Mouse (Mus musculus): ENCODE measurements around the gene Tac4. TPM values are rescaled to one million over a fixed set of nuclear protein-coding genes. Genes with fewer than 3 reads are reported as not detected.

The Tac4 gene
- polyA plus RNA-seq (2014; fragmentation: Nextera tagmentation; extraction: Ambion mirVana), result 0.24 and 0.32 TPM in 2 replicates

DNA sequence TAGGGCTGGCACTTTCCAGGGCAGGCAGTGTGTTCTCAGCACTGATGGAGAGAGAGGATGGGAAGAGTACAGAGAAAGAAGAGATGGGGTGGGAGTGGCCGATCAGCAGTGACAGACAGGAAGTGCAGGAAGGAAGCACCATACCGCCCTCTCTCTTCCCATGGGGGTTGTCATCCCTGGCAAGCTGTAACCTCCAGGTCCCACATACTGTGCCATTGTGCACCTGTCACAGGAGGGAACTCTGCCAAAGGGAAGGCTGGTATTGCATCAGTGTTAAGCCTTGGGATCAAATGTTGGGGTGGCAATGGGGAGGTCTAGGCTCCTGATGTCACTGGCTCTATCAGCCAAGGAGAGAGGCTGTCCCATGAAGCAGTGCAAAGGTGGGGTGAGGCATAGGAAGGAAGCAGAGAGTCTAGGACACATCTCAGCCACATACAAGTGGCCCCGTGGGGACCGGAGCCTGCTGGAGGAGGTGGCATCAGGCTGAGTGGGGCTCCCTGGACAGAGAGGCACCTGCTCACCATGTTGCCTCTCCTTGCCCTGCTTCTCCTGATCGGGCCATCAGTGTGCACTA lies at the start of gene Tac4:
Gene Tac4, plus strand, starts transcription at position 352 of the 574 bp plus-strand sequence.
- whole genome bisulfite sequencing, result 78% methylated on average over 5 of the region's 5 CpGs
- DNase-seq (ENCODE audit: low spot score), result no peak
- no peak within 1 kb of the TSS for H3K9ac ChIP-seq (ENCODE audit: low read length)
- no peak within 1 kb of the TSS for H3K27ac ChIP-seq (ENCODE audit: low read depth, low read length)
- no peak within 1 kb of the TSS for H3K4me3 ChIP-seq (ENCODE audit: low read depth, low read length)
- H3K4me1 ChIP-seq (ENCODE audit: control insufficient read depth, insufficient read depth, low read length), result 0 out of 2 replicates have a peak, but pooled peaks cover 3% of the 10 kb centered on the region
- no peaks in the 10 kb centered on the region for H3K9me3 ChIP-seq (ENCODE audit: control insufficient read depth, low read length)
- H3K4me2 ChIP-seq (ENCODE audit: low read depth), result no peak within 1 kb of the TSS
- H3K36me3 ChIP-seq (ENCODE audit: control insufficient read depth, insufficient read depth, low read length), result no peaks in the 10 kb centered on the region
- ATAC-seq (ENCODE audit: insufficient read depth, low FRiP score, low TSS enrichment), result no peak
- no peaks in the 10 kb centered on the region for H3K27me3 ChIP-seq (ENCODE audit: control insufficient read depth, insufficient read depth, low read length)

DNA sequence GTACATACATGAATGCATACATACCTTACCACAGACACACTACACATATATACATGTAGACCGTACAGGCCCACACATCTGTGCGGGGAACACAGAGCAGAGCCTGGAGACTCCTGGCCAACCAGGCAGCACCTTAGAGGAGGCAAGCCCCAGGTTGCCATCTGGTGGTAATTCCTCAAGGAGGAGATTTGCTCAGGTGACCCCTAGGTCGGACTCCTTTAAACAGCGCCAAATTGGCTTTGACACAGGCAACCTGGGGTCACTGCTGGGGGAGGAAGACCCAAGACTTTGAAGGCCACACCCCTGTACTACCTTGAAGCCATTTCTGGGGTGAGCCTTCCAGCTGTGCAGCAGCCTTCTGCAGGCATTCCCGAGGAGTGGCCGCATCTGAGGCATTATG lies 47.7 kb upstream of the Tac4 start:
- no peak for DNase-seq (ENCODE audit: low spot score)
- Histone ChIP-seq H3K4me3 (ENCODE audit: low read depth, low read length) (no peak overlapping the region), H3K4me2 (ENCODE audit: low read depth) (no peak overlapping the region), H3K4me1 (ENCODE audit: control insufficient read depth, insufficient read depth, low read length) (peaks cover 11% of the 10 kb centered on the region; the same call in 1 of the 2 replicates), H3K36me3 (ENCODE audit: control insufficient read depth, insufficient read depth, low read length) (no peaks in the 10 kb centered on the region), H3K9ac (ENCODE audit: low read length) (no peak overlapping the region), H3K27me3 (ENCODE audit: control insufficient read depth, insufficient read depth, low read length) (0 out of 2 replicates have a peak, but pooled peaks cover 2% of the 10 kb centered on the region), H3K9me3 (ENCODE audit: control insufficient read depth, low read length) (no peaks in the 10 kb centered on the region), H3K27ac (ENCODE audit: low read depth, low read length) (no peak overlapping the region)
- no peak for ATAC-seq (ENCODE audit: insufficient read depth, low FRiP score, low TSS enrichment)
- WGBS, result 26% methylated on average over 6 of the region's 6 CpGs

GRCm38 (mm10) chr11:95214305-95214704 lies 47.0 kb upstream of the Tac4 start:
- Histone ChIP-seq H3K4me1 (ENCODE audit: control insufficient read depth, insufficient read depth, low read length) (peaks cover 11% of the 10 kb centered on the region; the same call in 1 of the 2 replicates), H3K9ac (ENCODE audit: low read length) (no peak overlapping the region), H3K4me2 (ENCODE audit: low read depth) (no peak overlapping the region), H3K27ac (ENCODE audit: low read depth, low read length) (no peak overlapping the region), H3K4me3 (ENCODE audit: low read depth, low read length) (no peak overlapping the region), H3K9me3 (ENCODE audit: control insufficient read depth, low read length) (no peaks in the 10 kb centered on the region), H3K27me3 (ENCODE audit: control insufficient read depth, insufficient read depth, low read length) (0 out of 2 replicates have a peak, but pooled peaks cover 2% of the 10 kb centered on the region), H3K36me3 (ENCODE audit: control insufficient read depth, insufficient read depth, low read length) (no peaks in the 10 kb centered on the region)
- DNase-seq (ENCODE audit: low spot score), result no peak
- 3% methylated on average over 5 of the region's 5 CpGs for WGBS
- ATAC-seq (ENCODE audit: insufficient read depth, low FRiP score, low TSS enrichment), result no peak

DNA sequence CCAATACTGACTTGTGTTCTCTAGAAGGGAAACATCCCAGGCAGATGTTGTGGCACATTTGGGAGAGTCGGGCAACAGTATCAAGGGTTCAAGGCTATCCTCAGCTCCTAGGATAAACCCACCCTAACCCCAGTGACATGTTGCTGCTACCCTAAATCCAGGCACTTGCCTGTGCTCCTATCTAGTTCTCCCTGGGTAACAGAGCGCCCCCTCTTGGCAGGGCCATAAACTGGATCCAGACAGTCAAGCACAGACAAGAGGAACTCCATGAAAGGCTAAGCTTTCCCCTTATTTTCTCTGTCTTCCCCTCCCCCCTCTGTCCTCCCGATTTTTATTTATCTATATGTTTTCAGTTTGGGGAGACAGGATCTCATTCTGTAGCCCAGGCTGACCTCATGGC lies 45.1 kb upstream of the Tac4 start:
- ATAC-seq (ENCODE audit: insufficient read depth, low FRiP score, low TSS enrichment) (no peak), DNase-seq (ENCODE audit: low spot score) (no peak)
- 53% methylated on average over 3 of the region's 3 CpGs for WGBS
- H3K9ac ChIP-seq (ENCODE audit: low read length), result no peak overlapping the region
- 0 out of 2 replicates have a peak, but pooled peaks cover under 1% of the 10 kb centered on the region for H3K27me3 ChIP-seq (ENCODE audit: control insufficient read depth, insufficient read depth, low read length)
- H3K36me3 ChIP-seq (ENCODE audit: control insufficient read depth, insufficient read depth, low read length), result no peaks in the 10 kb centered on the region
- H3K4me3 ChIP-seq (ENCODE audit: low read depth, low read length), result no peak overlapping the region
- H3K9me3 ChIP-seq (ENCODE audit: control insufficient read depth, low read length), result no peaks in the 10 kb centered on the region
- H3K4me2 ChIP-seq (ENCODE audit: low read depth), result no peak overlapping the region
- H3K4me1 ChIP-seq (ENCODE audit: control insufficient read depth, insufficient read depth, low read length), result peaks cover 8% of the 10 kb centered on the region; the same call in 1 of the 2 replicates
- no peak overlapping the region for H3K27ac ChIP-seq (ENCODE audit: low read depth, low read length)

DNA sequence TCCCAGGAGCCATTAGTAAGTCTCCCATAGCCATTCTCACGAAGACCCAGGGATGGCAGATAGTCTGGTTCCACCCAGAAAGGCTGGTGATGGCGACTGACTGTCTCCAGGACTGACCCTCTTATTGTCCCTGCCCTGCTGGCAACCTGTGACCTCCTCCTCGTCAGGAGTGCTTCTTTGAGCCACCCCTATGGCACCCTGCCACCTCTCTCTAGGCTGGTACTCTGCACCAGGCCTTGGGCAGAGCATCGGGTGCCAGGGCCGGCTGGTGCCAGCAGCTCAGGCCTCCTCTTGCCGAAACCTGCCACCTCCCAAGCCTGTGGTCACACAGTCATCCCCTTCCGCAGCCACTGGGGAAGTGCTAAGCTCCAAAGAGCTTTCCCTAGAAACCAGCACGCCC lies 42.2 kb upstream of the Tac4 start:
- WGBS, result 60% methylated on average over 8 of the region's 8 CpGs
- H3K27ac ChIP-seq (ENCODE audit: low read depth, low read length), result no peak overlapping the region
- H3K4me1 ChIP-seq (ENCODE audit: control insufficient read depth, insufficient read depth, low read length), result peaks cover 11% of the 10 kb centered on the region
- H3K27me3 ChIP-seq (ENCODE audit: control insufficient read depth, insufficient read depth, low read length), result peaks cover 16% of the 10 kb centered on the region
- H3K9me3 ChIP-seq (ENCODE audit: control insufficient read depth, low read length), result no peaks in the 10 kb centered on the region
- no peak overlapping the region for H3K4me2 ChIP-seq (ENCODE audit: low read depth)
- H3K4me3 ChIP-seq (ENCODE audit: low read depth, low read length), result no peak overlapping the region
- H3K36me3 ChIP-seq (ENCODE audit: control insufficient read depth, insufficient read depth, low read length), result no peaks in the 10 kb centered on the region
- no peak overlapping the region for H3K9ac ChIP-seq (ENCODE audit: low read length)
- no peak for DNase-seq (ENCODE audit: low spot score)
- ATAC-seq (ENCODE audit: insufficient read depth, low FRiP score, low TSS enrichment), result no peak

GRCm38 (mm10) chr11:95223473-95223872 lies 37.9 kb upstream of the Tac4 start:
- WGBS, result 0% methylated on average over 31 of the region's 31 CpGs
- ATAC-seq (ENCODE audit: insufficient read depth, low FRiP score, low TSS enrichment) (no peak), DNase-seq (ENCODE audit: low spot score) (peak; percentile 32)
- Histone ChIP-seq H3K4me3 (ENCODE audit: low read depth, low read length) (peak overlapping the region; percentile 27), H3K9ac (ENCODE audit: low read length) (no peak overlapping the region; the same call in 1 of the 2 replicates), H3K4me2 (ENCODE audit: low read depth) (peak overlapping the region; percentile 27), H3K9me3 (ENCODE audit: control insufficient read depth, low read length) (no peaks in the 10 kb centered on the region), H3K4me1 (ENCODE audit: control insufficient read depth, insufficient read depth, low read length) (peaks cover 5% of the 10 kb centered on the region), H3K27me3 (ENCODE audit: control insufficient read depth, insufficient read depth, low read length) (peaks cover 27% of the 10 kb centered on the region), H3K27ac (ENCODE audit: low read depth, low read length) (no peak overlapping the region), H3K36me3 (ENCODE audit: control insufficient read depth, insufficient read depth, low read length) (no peaks in the 10 kb centered on the region)

GRCm38 (mm10) chr11:95224124-95224893 lies 37.0 kb upstream of the Tac4 start:
- 13% methylated on average over 15 of the region's 15 CpGs for WGBS
- no peaks in the 10 kb centered on the region for H3K9me3 ChIP-seq (ENCODE audit: control insufficient read depth, low read length)
- peaks cover 27% of the 10 kb centered on the region for H3K27me3 ChIP-seq (ENCODE audit: control insufficient read depth, insufficient read depth, low read length)
- no peaks in the 10 kb centered on the region for H3K36me3 ChIP-seq (ENCODE audit: control insufficient read depth, insufficient read depth, low read length)
- H3K9ac ChIP-seq (ENCODE audit: low read length), result no peak overlapping the region
- no peak overlapping the region for H3K4me3 ChIP-seq (ENCODE audit: low read depth, low read length)
- no peak overlapping the region for H3K27ac ChIP-seq (ENCODE audit: low read depth, low read length)
- no peak for DNase-seq (ENCODE audit: low spot score)
- no peak for ATAC-seq (ENCODE audit: insufficient read depth, low FRiP score, low TSS enrichment)
- H3K4me1 ChIP-seq (ENCODE audit: control insufficient read depth, insufficient read depth, low read length), result peaks cover 5% of the 10 kb centered on the region
- H3K4me2 ChIP-seq (ENCODE audit: low read depth), result peak overlapping the region; percentile 27; the same call in 1 of the 2 replicates

DNA sequence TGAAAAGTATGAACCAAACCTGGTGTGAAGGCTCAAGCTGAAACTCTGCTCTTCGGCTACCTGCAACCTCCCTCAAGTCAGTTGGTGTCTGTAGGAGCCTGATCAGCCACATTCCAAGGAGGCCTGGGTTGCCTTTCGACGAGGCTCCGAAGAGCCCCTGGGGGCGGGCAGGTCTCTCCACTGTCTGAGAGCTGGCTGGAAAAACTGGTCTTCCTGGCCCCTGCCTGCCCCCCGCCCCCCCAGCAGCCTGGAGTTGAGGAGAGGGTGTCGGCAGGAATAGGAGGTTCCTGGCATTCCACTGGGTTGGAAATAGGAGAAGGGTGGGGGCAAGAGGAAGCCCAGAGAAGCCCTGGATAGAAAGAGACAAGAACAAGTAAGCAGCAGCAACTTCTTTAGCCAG lies 35.9 kb upstream of the Tac4 start:
- WGBS, result 33% methylated on average over 7 of the region's 7 CpGs
- no peaks in the 10 kb centered on the region for H3K36me3 ChIP-seq (ENCODE audit: control insufficient read depth, insufficient read depth, low read length)
- H3K4me3 ChIP-seq (ENCODE audit: low read depth, low read length), result no peak overlapping the region
- DNase-seq (ENCODE audit: low spot score), result no peak
- peaks cover 27% of the 10 kb centered on the region for H3K27me3 ChIP-seq (ENCODE audit: control insufficient read depth, insufficient read depth, low read length)
- no peak for ATAC-seq (ENCODE audit: insufficient read depth, low FRiP score, low TSS enrichment)
- no peak overlapping the region for H3K27ac ChIP-seq (ENCODE audit: low read depth, low read length)
- no peaks in the 10 kb centered on the region for H3K9me3 ChIP-seq (ENCODE audit: control insufficient read depth, low read length)
- H3K4me1 ChIP-seq (ENCODE audit: control insufficient read depth, insufficient read depth, low read length), result peaks cover 5% of the 10 kb centered on the region
- H3K9ac ChIP-seq (ENCODE audit: low read length), result no peak overlapping the region
- no peak overlapping the region for H3K4me2 ChIP-seq (ENCODE audit: low read depth)

GRCm38 (mm10) chr11:95227467-95227866 lies 33.9 kb upstream of the Tac4 start:
- Histone ChIP-seq H3K9me3 (ENCODE audit: control insufficient read depth, low read length) (no peaks in the 10 kb centered on the region), H3K36me3 (ENCODE audit: control insufficient read depth, insufficient read depth, low read length) (no peaks in the 10 kb centered on the region), H3K27ac (ENCODE audit: low read depth, low read length) (no peak overlapping the region), H3K9ac (ENCODE audit: low read length) (no peak overlapping the region), H3K4me2 (ENCODE audit: low read depth) (no peak overlapping the region), H3K4me1 (ENCODE audit: control insufficient read depth, insufficient read depth, low read length) (peaks cover 5% of the 10 kb centered on the region), H3K4me3 (ENCODE audit: low read depth, low read length) (no peak overlapping the region), H3K27me3 (ENCODE audit: control insufficient read depth, insufficient read depth, low read length) (peaks cover 29% of the 10 kb centered on the region)
- 55% methylated on average over 5 of the region's 5 CpGs for WGBS
- no peak for DNase-seq (ENCODE audit: low spot score)
- no peak for ATAC-seq (ENCODE audit: insufficient read depth, low FRiP score, low TSS enrichment)

Data from neural tube, embryonic 11.5 days (tissue).